9 mouse cellular contexts compared by ENCODE assay signal in genomic region chr17:26892635-26893375, GRCm38 (mm10). TPM values are rescaled to one million over a fixed set of nuclear protein-coding genes. Genes with fewer than 3 reads are reported as not detected.
DNase-seq lines count a peak whose midpoint lies in the region; ATAC-seq lines count a peak whose summit lies in the region.
"Had no signal": no experiment of that assay in that cellular context is flagged by ENCODE, and none has a peak within 500 bp of the region (broad histone marks: within the 10 kb centered on the region; RNA-seq: fewer than 3 reads in every experiment).

No protein-coding gene starts in this region.

- H3K4me3 ChIP-seq in heart, embryonic 16.5 days (ENCODE audit: low read length) = peak overlapping the region; percentile 37

- peak; percentile 17 for DNase-seq in embryo, embryonic 10 days (ENCODE audit: low spot score)
- DNase-seq in embryo, embryonic 11 days = no peak
- peak; percentile 76 for DNase-seq in brain, adult 2 months (ENCODE audit: low read depth, low spot score)
- DNase-seq in layer of hippocampus, postnatal 25 days (ENCODE audit: extremely low spot score in 1 of 2, low spot score in 1 of 2) = peak; percentile 17
- no peak for DNase-seq in right cerebral cortex, postnatal 25 days
- DNase-seq in thymus, postnatal 36 days = no peak
- DNase-seq in testis, postnatal 10 days (ENCODE audit: low spot score) = no peak

- peak; percentile 89 for ATAC-seq in heart, embryonic 16.5 days (replicated peaks; ENCODE audit: extremely low read depth, insufficient read depth, low FRiP score)

- H3K27me3 ChIP-seq in heart, embryonic 16.5 days (ENCODE audit: control insufficient read depth, insufficient read depth, low read length) = no peaks in the 10 kb centered on the region

- 23% methylated on average over 16 of the region's 16 CpGs for WGBS in heart, embryonic 16.5 days

- H3K4me1 ChIP-seq in heart, embryonic 16.5 days (ENCODE audit: control insufficient read depth, insufficient read depth, low read length) = peaks cover 36% of the 10 kb centered on the region

- H3K27ac ChIP-seq in heart, embryonic 16.5 days (ENCODE audit: low read length) = peak overlapping the region; percentile 97

- H3K36me3 ChIP-seq in heart, embryonic 16.5 days (ENCODE audit: control insufficient read depth, insufficient read depth) = no peaks in the 10 kb centered on the region

- peak overlapping the region; percentile 21 for H3K9ac ChIP-seq in heart, embryonic 16.5 days (ENCODE audit: low read length)

- no peaks in the 10 kb centered on the region; the same call in 1 of the 2 replicates for H3K9me3 ChIP-seq in heart, embryonic 16.5 days (replicated peaks; ENCODE audit: control insufficient read depth, low read length)

- H3K4me2 ChIP-seq in heart, embryonic 16.5 days (ENCODE audit: low read depth, low read length) = peak overlapping the region; percentile 58

RNA-seq across cellular contexts. Expression of gene Kifc5b, which starts 24.1 kb away (rescaled TPM):
- polyA plus RNA-seq in heart, embryonic 16.5 days (2015; fragmentation: Nextera tagmentation; extraction: Ambion mirVana) = 6.2 and 6.9 TPM in 2 replicates
- 1 to 10 TPM; 2.9 to 3.1 TPM for total RNA-seq in layer of hippocampus, postnatal 25 days (2021)

RNA-seq across cellular contexts. Expression of gene Phf1, which starts 40.0 kb away (rescaled TPM):
- 7.5 and 8.7 TPM in 2 replicates for polyA plus RNA-seq in heart, embryonic 16.5 days (2015; fragmentation: Nextera tagmentation; extraction: Ambion mirVana)
- 10 to 100 TPM; 27.0 to 29.4 TPM for total RNA-seq in layer of hippocampus, postnatal 25 days (2021)

RNA-seq across cellular contexts. Expression of gene Cuta, which starts 46.6 kb away (rescaled TPM):
- 163 and 169 TPM in 2 replicates for polyA plus RNA-seq in heart, embryonic 16.5 days (2015; fragmentation: Nextera tagmentation; extraction: Ambion mirVana)
- total RNA-seq in layer of hippocampus, postnatal 25 days (2021) = 100 to 1,000 TPM; 100 to 113 TPM

RNA-seq across cellular contexts. Expression of gene Nkx2-5, which starts 48.0 kb away (rescaled TPM):
- polyA plus RNA-seq in heart, embryonic 16.5 days (2015; fragmentation: Nextera tagmentation; extraction: Ambion mirVana) = 123 and 132 TPM in 2 replicates
- not detected for total RNA-seq in layer of hippocampus, postnatal 25 days (2021)
- total RNA-seq: layer of hippocampus, adult 18-20 months had no signal

RNA-seq across cellular contexts. Expression of gene Syngap1, which starts 48.2 kb away (rescaled TPM):
- polyA plus RNA-seq in heart, embryonic 16.5 days (2015; fragmentation: Nextera tagmentation; extraction: Ambion mirVana) = 1.2 and 1.3 TPM in 2 replicates
- 100 to 1,000 TPM; 399 to 523 TPM for total RNA-seq in layer of hippocampus, postnatal 25 days (2021)

Comparison
In these comparisons a context has a peak if more than half of its experiments do, and no peak if none do; other contexts are left out.
1. DNase-seq: peak in embryo, embryonic 10 days (single experiment), brain, adult 2 months (single experiment) and layer of hippocampus, postnatal 25 days (2 of 2); none in embryo, embryonic 11 days (single experiment), right cerebral cortex, postnatal 25 days (single experiment), thymus, postnatal 36 days (0 of 2) and testis, postnatal 10 days (single experiment).